Mouse (Mus musculus) olfactory bulb, adult 2 months (tissue): ENCODE measurements around the gene Palld.

ENCODE experiments used
- CTCF ChIP-seq: fragments of 200-500 bp; IDR thresholded peaks from 2 replicates; pipeline ENCODE4 v1.5.1; 2012; ENCODE audit warnings: low read depth, mild to moderate bottlenecking, low read length, moderate library complexity; ENCODE audit not compliant: insufficient read depth
- POLR2A ChIP-seq: fragments of 200-500 bp; IDR thresholded peaks from 2 replicates; pipeline ENCODE4 v1.6.1; 2012; ENCODE audit warnings: mild to moderate bottlenecking, low read depth, low read length, moderate library complexity; ENCODE audit not compliant: insufficient read depth

GRCm38 (mm10) chr8:61769340-61769879 is 133.1 kb downstream of the Palld start:
- TF ChIP-seq CTCF (no peak), POLR2A (no peak)
